Mouse (Mus musculus) adrenal gland, adult 18-20 months (tissue): ENCODE measurements around the gene Vegfd. TPM values are rescaled to one million over a fixed set of nuclear protein-coding genes. Genes with fewer than 3 reads are reported as not detected.

Experiments used
- total RNA-seq, 2 experiments: library from RNA; stranded (reverse); gene quantifications; 1 replicate in 1 of 2; 2 replicates in 1 of 2; pipeline ENCODE4 v1.2.3; 2021

The Vegfd gene
- total RNA-seq, 2 experiments from 2014 or later: 26.2 to 65.4 TPM

Other genes starting within 250 kb of the Vegfd start
- 1 to 10 TPM; 2.1 to 4.3 TPM for gene Ace2, start 234.0 kb upstream of the Vegfd start, total RNA-seq
- gene Bmx, start 115.2 kb upstream of the Vegfd start, total RNA-seq: under 1 TPM; 0.27 to 0.45 TPM
- 10 to 100 TPM in 1 of 2 experiments, 1 to 10 TPM in 1; 4.3 to 12.5 TPM for gene Pir, start 104.0 kb upstream of the Vegfd start, total RNA-seq
- gene Piga, start 46.4 kb downstream of the Vegfd start, total RNA-seq: 10 to 100 TPM in 1 of 2 experiments, 1 to 10 TPM in 1; 5.1 to 13.2 TPM
- under 1 TPM; 0.42 to 0.46 TPM for gene Asb11, start 63.6 kb downstream of the Vegfd start, total RNA-seq
- gene Asb9, start 132.9 kb downstream of the Vegfd start, total RNA-seq: not detected